Mouse (Mus musculus) erythroblast, embryonic 14.5 days (primary cell): ENCODE measurements around the gene Wrnip1.

ENCODE experiments used
- GATA1 ChIP-seq: IDR thresholded peaks from 2 replicates; pipeline ENCODE4 v1.6.1; 2012; ENCODE audit warnings: low read length, inconsistent platforms, mixed read lengths
- TAL1 ChIP-seq: IDR thresholded peaks from 3 replicates; pipeline ENCODE4 v1.6.1; 2012; ENCODE audit warnings: low read length, inconsistent platforms, mixed read lengths

DNA sequence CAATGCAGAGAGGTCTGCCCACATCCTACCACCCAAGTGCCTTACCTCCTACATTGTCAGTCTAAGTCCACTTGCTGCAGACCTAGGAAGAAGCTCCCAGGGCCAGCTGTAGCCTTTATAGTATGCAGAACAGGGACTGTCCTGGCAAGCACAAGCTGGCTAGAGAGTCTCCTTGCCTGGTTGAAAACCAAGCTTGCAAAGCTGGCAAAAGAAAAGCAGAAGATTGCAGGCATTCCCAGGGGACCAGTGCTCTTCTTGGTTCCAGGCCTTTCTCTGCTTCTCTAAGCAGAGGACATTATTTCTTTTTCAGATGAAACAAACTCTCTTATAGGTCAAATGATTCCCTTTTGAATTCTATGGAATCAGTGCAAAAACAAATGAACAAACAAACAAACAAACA lies 61.6 kb downstream of the Wrnip1 start:
- no peak for TF ChIP-seq TAL1
- TF ChIP-seq GATA1: no peak
